Mouse (Mus musculus) T-helper 2 cell (primary cell): ENCODE measurements around the gene Olfr411.

Source experiments
- in situ Hi-C: fragments of 300-600 bp; cut with MboI, MseI; formaldehyde crosslinking; loops from one replicate; pipeline ENCODE4 v1.15.1; 2025; ENCODE audit warnings: high pct_unique_total_duplicates

Gene Olfr411

GRCm38 (mm10) chr11:74352550-74352949 is at the start of gene Olfr411:
TSS of gene Olfr411 (minus strand) at chr11:74352650.
- in situ Hi-C loops, result loop anchor here (10.0 kb wide), 1 partner anchor 88 kb away; no protein-coding TSS in a partner anchor

DNA sequence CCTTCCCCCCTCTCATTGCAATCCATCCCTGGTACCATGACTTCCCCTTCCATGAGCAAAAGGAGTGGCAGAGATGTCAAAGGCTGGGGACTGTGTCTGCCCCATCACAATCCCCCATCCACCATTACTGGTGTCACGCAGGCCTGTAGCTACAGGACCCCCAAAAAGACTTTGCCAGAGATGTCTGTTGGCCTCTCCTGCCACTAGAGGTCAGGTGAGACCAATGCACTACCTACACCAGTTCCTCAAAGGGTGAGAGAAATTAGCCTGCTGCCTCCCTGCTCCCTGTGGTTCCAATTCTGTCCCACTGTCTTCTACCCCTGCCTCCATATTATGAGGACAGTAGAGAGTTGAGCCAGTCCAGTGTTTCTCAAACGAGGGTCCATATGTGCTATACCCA is 49.7 kb upstream of the Olfr411 start:
- in situ Hi-C loops, result no loop called here

DNA sequence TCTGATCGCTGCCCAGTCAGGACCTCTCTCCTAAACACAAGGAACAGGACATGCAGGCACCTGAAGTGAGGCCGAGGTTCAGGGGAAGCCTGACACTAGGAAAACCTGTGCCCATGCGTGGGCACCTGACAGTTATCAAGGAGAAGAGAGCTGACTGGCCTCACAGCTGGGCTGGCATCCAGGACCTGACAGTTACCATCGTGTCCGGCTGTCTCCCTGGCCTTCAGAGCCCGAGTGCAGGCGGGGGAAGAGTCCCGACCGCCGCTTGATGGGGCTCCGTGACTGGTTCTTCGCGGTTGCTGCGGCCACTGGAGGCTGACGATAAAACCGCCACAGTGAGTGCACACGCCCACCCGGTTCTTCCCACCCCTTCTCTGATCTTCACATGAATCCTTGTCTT is 43.1 kb upstream of the Olfr411 start:
- in situ Hi-C loops, result no loop called here

DNA sequence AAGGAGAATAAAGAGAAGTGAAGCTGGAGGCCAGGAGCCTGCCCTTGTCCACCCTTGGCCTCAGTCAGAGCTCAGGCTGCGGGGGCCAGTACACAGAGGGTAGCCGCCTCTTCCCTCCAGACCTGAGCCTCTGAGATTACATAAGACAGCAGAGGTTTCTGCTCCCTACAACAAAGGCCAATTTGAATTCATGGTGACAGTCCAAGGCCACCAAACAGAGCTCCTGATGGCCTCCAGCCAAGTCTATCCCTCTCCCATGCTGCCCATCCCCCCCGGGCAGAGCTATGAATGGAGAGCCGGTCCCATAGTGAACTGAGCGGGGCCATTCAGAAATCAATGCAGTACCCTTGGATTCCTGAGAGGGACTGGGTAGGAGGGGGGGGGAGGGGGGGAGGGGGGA is 41.0 kb upstream of the Olfr411 start:
- in situ Hi-C loops, result no loop called here

DNA sequence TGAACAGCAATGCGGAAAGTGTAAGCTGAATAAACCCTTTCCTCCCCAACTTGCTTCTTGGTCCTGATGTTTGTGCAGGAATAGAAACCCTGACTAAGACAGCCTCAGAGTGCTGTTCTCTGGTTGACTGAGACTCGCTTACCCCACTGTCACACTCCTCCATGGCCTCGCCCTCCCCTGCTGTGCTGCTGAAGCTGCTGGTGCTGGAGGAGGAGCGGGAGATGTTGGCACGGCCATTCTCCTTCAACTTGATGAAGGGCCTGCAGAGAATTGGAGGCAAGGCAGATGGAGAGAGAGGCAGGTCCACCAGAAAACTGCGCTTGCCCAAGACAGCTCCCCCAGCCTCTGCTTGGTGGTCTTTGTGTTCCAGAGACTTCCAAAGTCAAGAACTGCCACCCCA is 40.5 kb upstream of the Olfr411 start:
- in situ Hi-C loops, result no loop called here

GRCm38 (mm10) chr11:74391899-74392298 is 39.4 kb upstream of the Olfr411 start:
- in situ Hi-C loops, result no loop called here

DNA sequence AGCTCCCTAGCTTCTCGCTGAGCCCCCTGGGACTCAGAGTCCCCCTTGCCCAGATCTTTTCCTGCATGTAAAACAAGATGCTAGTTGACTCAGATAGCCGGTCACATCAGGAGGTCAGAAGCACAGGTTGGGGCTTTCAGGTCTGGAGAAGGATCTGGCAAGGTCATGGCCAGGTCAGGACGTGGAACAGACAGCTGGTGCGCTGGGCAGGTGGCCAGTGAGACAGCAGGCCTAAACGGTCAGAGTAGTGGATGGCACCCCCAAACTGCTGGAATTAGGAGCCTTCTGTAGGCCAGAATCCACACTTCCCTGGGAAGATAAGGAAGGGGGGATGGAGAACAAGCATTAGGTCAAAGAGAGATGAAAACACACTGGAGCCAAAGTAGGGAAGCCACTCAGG is 34.8 kb upstream of the Olfr411 start:
- in situ Hi-C loops, result no loop called here

DNA sequence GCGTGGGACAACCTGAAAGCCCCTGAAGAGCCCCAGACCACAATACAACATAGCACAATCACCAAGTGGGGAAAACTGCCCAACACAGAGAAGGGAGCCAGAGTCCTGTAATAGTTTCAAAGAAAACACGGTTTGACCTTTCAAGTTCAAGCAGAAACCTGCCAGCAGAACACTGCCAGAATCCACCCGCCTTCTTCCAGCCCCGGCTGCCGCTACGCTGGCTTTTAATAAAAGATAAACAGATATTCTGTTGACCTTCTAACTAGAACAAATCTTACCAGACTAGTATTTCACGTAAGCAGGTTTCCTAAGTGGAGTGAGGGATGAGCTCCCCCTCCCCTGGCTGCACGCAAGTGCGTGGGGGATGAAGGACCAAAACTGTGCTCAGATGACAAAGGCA is 33.2 kb upstream of the Olfr411 start:
- in situ Hi-C loops, result no loop called here

DNA sequence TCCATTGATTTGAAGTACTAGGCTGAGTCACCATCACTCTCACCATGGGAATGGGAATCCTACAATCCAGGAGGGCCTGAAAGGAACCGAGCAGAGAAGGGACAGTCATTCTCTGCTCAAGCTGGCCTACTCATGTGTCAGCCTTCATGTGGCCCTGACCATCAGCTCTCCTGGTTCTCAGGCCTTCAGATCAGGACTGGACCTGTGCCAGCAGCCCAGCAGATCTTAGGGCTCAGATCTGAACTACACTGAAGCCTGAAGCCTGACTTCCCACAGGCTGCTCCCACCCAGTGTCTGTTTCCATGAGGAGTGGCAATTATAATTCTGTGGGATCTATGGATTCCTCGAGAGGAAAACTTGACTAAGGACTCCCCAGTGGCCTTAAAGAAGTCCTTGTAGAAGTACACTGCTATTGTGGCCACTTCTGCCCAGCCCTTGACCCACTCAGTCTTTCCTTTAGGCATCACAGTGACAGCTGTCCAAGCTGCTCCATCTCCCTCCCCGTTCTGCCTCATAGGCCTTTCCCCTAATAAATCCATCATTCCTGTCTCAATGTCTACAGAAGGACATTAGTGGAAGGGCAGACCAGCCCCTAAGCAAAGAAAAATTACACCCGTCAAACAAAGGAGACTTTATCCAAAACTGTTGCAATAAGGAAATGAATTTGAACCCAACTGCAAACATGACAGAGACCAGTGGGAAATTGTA is 26.9 kb upstream of the Olfr411 start:
- in situ Hi-C loops, result loop anchor here (5.0 to 10.0 kb wide), 2 partner anchors 148 to 1245 kb away; partner anchors contain the start of gene Haspin

DNA sequence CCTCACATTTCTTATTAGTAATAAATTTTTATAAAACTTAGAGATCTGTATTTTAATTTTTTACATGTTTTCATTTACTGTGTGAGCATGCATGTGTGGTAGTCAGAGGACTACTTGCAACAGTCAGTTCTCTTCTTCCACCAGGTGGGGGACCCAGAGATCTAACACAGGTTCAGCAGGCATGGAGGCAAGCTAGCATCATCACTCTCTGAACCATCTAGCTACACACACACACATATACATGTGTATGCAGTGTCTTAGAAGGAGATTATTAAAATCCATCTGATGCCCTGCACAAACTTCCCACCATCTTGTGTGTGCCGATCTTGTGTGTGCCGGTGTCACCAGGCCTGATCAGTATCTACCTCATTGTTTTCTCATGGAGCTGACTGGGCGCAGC is 24.4 kb upstream of the Olfr411 start:
- in situ Hi-C loops, result loop anchor here (5.0 to 10.0 kb wide), 2 partner anchors 150 to 1242 kb away; partner anchors contain the start of gene Haspin

DNA sequence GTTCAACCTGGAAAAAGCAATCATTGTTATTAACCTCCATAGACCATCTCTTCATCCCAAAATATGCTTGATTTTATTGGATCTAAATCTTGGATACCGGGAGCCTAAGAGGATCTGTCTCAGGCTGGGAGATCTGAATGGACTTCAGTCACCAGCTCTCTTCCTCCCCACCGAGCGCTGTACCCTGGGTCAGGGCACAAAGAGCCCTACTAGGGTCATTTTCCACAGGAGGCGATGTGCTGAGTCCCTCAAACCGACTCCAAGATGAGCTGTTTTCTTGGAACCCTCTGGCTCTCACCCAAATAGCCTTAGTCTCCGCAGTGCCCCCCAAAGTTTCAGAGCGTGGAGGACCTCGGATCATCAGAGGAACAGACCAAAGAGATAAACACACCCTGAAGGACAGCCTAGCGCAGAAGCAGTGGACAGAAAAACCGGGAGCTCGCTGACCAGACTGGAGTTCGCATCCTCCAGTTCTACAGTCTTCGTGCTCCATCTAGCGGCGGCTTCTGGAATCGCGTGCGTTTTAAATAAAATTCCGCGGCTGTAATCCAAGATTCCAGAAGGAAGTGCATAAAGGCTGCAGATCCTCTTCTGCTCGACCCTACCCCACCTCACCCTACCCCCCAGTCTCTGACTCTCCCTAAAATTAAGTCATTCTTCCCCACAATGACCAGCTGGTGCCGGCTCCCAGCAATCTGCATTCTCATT is 19.1 kb upstream of the Olfr411 start:
- in situ Hi-C loops, result loop anchor here (10.0 kb wide), 1 partner anchor 1237 kb away; the partner anchor contains the start of gene Haspin

- in situ Hi-C loops, result no loop called here
These were observed 9.3 kb upstream of the Olfr411 start, which contains the start of gene Olfr412 for GRCm38 (mm10) chr11:74361769-74362168. TSS of gene Olfr412 (plus strand) at chr11:74362069.

DNA sequence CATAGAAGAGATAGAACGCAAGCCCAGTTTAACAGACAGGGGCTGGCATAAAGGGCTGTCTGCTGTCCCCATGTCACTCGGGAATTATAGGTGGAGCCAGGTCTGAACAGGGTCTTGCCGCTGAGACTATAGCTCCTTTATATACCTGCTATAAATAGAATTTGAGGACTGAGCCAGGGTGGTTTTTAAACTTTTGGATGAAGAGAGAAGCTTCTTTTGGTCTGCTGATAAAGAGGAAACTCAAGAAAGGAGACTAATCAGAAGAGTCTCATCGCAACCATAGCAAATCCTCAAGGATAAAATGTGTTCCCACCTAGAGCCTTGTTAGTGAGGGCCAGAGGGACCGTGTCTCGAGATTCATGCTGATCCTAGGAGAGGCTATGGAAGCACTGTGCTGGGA is 14.5 kb downstream of the Olfr411 start, which contains the start of gene Olfr410:
Gene Olfr410, minus strand, starts transcription at position 101 of the 400 bp plus-strand sequence.
- in situ Hi-C loops, result no loop called here

DNA sequence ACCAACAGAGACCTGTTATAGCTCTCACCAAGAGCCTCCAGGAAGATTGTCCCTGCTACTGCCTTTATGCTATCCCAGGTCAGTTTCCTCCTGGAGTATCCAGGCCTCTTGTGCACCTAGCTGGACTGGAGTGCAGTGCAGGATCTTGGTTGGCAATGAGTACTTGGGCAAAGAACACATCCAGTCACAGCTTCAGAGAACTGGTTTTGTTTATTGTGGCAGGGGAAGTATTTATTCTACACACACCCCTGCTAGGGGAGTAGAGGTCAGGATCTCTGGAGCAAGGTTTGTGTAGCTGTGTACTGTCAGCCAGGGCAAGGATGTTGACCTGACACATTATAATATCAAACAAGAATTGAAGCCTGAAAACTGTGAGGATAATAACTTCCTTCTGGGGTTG is 23.7 kb downstream of the Olfr411 start:
- in situ Hi-C loops, result no loop called here

DNA sequence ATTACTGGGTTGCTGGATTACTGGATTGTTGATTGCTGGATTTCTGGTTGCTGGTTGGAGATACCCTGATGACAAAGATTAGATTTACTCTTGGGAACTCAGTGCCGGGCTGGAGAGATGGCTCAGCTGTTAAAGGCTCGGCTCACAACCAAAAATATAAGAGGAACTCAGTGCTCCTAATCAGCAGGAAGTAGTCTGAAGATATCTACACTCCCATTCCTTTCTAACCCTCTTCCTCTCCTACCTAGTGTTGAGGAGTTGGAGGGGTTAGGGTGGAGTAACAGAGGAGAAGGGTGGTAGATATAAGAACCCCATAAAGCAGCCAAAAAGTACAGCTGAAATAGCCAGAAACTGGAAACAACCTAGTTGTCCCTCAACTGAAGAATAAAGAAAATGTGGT is 26.4 kb downstream of the Olfr411 start:
- in situ Hi-C loops, result no loop called here
